ENCODE assay signal across 25 mouse cellular contexts in the genomic region with DNA sequence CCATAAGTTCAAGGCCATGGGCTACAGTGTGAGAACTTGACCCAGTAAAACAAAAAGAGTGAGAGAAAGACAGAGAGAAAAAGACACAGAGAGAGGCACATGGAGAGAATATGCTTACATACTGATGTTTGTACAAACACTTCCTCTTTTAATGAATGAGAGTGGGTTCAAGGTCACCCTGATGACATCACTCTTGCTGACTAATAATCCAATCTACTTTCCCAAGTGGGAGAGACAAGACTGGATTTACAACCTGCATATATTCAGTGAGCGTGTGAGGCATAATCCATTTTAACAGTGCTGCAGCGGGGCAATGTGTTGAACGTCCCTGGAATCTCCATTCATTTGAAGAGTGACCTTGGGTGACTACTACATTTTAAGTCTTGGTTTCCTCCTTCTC. TPM values are rescaled to one million over a fixed set of nuclear protein-coding genes. Genes with fewer than 3 reads are reported as not detected.
A peak's percentile ranks its signal among the peaks of the same experiment; 100 is the strongest.
DNase-seq lines count a peak whose midpoint lies in the region; ATAC-seq and TF ChIP-seq lines count a peak whose summit lies in the region.
"Had no signal": no experiment of that assay in that cellular context is flagged by ENCODE, and none has a peak within 500 bp of the region (broad histone marks: within the 10 kb centered on the region; RNA-seq: fewer than 3 reads in every experiment).

No protein-coding gene starts in this region.

- no peak overlapping the region for H3K4me2 ChIP-seq in kidney, postnatal 0 days (ENCODE audit: low read length)
- H3K4me2 ChIP-seq: embryonic facial prominence, embryonic 13.5 days; heart, embryonic 11.5 days; hindbrain, embryonic 12.5 days; hindbrain, embryonic 15.5 days had no signal

- TF ChIP-seq CTCF in kidney, postnatal 0 days (IDR thresholded peaks at IDR 0.05; ENCODE audit: low read depth): no peak

- H3K27me3 ChIP-seq in kidney, postnatal 0 days (ENCODE audit: insufficient read depth, low read length): no peaks in the 10 kb centered on the region
- H3K27me3 ChIP-seq: embryonic facial prominence, embryonic 13.5 days; hindbrain, embryonic 12.5 days; hindbrain, embryonic 15.5 days had no signal

- no peak for ATAC-seq in kidney, postnatal 0 days (replicated peaks; ENCODE audit: low FRiP score, low read depth)
- no peak for ATAC-seq in erythroblast, adult 5-6 weeks (replicated peaks; ENCODE audit: low FRiP score, poor library complexity, severe bottlenecking)
- ATAC-seq: activated CD4-positive, CD25-positive, alpha-beta regulatory T cell, adult 4 months; forebrain, embryonic 14.5 days; forebrain, postnatal 0 days had no signal

- no peaks in the 10 kb centered on the region for H3K4me1 ChIP-seq in kidney, postnatal 0 days (replicated peaks; ENCODE audit: insufficient read depth, low read length)
- H3K4me1 ChIP-seq: embryonic facial prominence, embryonic 10.5 days; embryonic facial prominence, embryonic 13.5 days; hindbrain, embryonic 12.5 days; hindbrain, embryonic 15.5 days had no signal

- H3K9me3 ChIP-seq in kidney, postnatal 0 days (replicated peaks; ENCODE audit: low read length): no peaks in the 10 kb centered on the region
- H3K9me3 ChIP-seq: embryonic facial prominence, embryonic 10.5 days; embryonic facial prominence, embryonic 13.5 days; hindbrain, embryonic 12.5 days; hindbrain, embryonic 15.5 days had no signal

- no peak overlapping the region for H3K4me3 ChIP-seq in kidney, postnatal 0 days (replicated peaks; ENCODE audit: low read depth, low read length)
- H3K4me3 ChIP-seq: embryonic facial prominence, embryonic 10.5 days; embryonic facial prominence, embryonic 13.5 days; gastrocnemius, adult 2 months; hindbrain, embryonic 12.5 days; hindbrain, embryonic 15.5 days had no signal

- no peak overlapping the region for H3K27ac ChIP-seq in kidney, postnatal 0 days
- H3K27ac ChIP-seq: embryonic facial prominence, embryonic 10.5 days; embryonic facial prominence, embryonic 13.5 days; gastrocnemius, adult 2 months; hindbrain, embryonic 12.5 days; hindbrain, embryonic 15.5 days had no signal

- WGBS in kidney, postnatal 0 days: 70% methylated on average over 3 of the region's 3 CpGs

- peak; percentile 28 for DNase-seq in adrenal gland, adult 2 months
- no peak for DNase-seq in adrenal gland, adult 8-10 months
- peak; percentile 2 for DNase-seq in kidney, postnatal 0 days (ENCODE audit: low spot score)
- no peak for DNase-seq in kidney, postnatal 36 days
- DNase-seq in R1 (ENCODE audit: low read depth, low spot score): peak; percentile 6
- DNase-seq: B cell, adult 2 months; cerebellum, adult 11-12 months; cerebellum, adult 8-10 months; cerebellum, postnatal 10 days; cerebellum, postnatal 36 days; embryo, embryonic 11 days; forebrain, postnatal 0 days; gastrocnemius, adult 2 months; gastrocnemius, postnatal 14 days; heart, adult 11 months; kidney, adult 2 months had no signal

- no peaks in the 10 kb centered on the region for H3K36me3 ChIP-seq in kidney, postnatal 0 days (ENCODE audit: insufficient read depth, low read length)
- H3K36me3 ChIP-seq: embryonic facial prominence, embryonic 10.5 days; embryonic facial prominence, embryonic 13.5 days; hindbrain, embryonic 12.5 days; hindbrain, embryonic 15.5 days had no signal

- H3K9ac ChIP-seq in kidney, postnatal 0 days (ENCODE audit: low read depth, low read length): no peak overlapping the region
- H3K9ac ChIP-seq: embryonic facial prominence, embryonic 13.5 days; forebrain, postnatal 0 days; hindbrain, embryonic 12.5 days; hindbrain, embryonic 15.5 days had no signal

RNA-seq across cellular contexts. Expression of gene Timp3, which starts 57.5 kb away (rescaled TPM):
- total RNA-seq in adrenal gland, adult 2 months (2021): 100 to 1,000 TPM; 424 to 599 TPM
- polyA plus RNA-seq in adrenal gland, adult 2 months (2012; rRNA removed): 590 and 604 TPM in 2 replicates
- 100 to 1,000 TPM; 495 to 753 (median 629) TPM for total RNA-seq in adrenal gland, adult 8-10 months (2022)
- 87.4 and 99.7 TPM in 2 replicates for polyA plus RNA-seq in kidney, postnatal 0 days (2015; fragmentation: Nextera tagmentation; extraction: Ambion mirVana)
- total RNA-seq in erythroblast, adult 5-6 weeks (2015; ENCODE audit: low replicate concordance): 0.42 TPM in 1 of 2 replicates, not detected in the other
- total RNA-seq in erythroblast, adult 5-6 weeks (2017; ENCODE audit: low replicate concordance): 0.77 and 0.84 TPM in 2 replicates
- total RNA-seq: MEL had no signal
- polyA plus RNA-seq: activated CD4-positive, CD25-positive, alpha-beta regulatory T cell, adult 4 months had no signal

Comparison
In these comparisons a context has a peak if more than half of its experiments do, and no peak if none do; other contexts are left out.
1. DNase-seq: peak in adrenal gland, adult 2 months (single experiment), kidney, postnatal 0 days (single experiment) and R1 (single experiment); none in adrenal gland, adult 8-10 months (single experiment) and kidney, postnatal 36 days (0 of 2).
2. RNA of gene Timp3, which starts 57.5 kb away (total RNA-seq): 495 to 753 TPM in adrenal gland, adult 8-10 months and 424 to 599 TPM in adrenal gland, adult 2 months; 0.42 to 0.84 TPM in erythroblast, adult 5-6 weeks; every median in the first group is over 100 times any median in the second.